ENCODE assay signal across 16 mouse cellular contexts in genomic region chr12:16190706-16191105, GRCm38 (mm10).
DNase-seq lines count a peak whose midpoint lies in the region; TF ChIP-seq lines count a peak whose summit lies in the region.
"Had no signal": no experiment of that assay in that cellular context is flagged by ENCODE, and none has a peak within 500 bp of the region (broad histone marks: within the 10 kb centered on the region; RNA-seq: fewer than 3 reads in every experiment).

No protein-coding gene starts in this region.

- TF ChIP-seq CTCF in gastrocnemius, adult 2 months (IDR thresholded peaks at IDR 0.05): no peak
- no peak for TF ChIP-seq CTCF in layer of hippocampus, adult 2 months (conservative IDR thresholded peaks at IDR 0.05)

- peak; percentile 67 for DNase-seq in gastrocnemius, adult 2 months
- no peak for DNase-seq in gastrocnemius, postnatal 4 days (ENCODE audit: low spot score in 2 of 2)
- DNase-seq in layer of hippocampus, adult 2 months (ENCODE audit: low spot score in 2 of 2): no peak
- no peak for DNase-seq in layer of hippocampus, postnatal 36 days
- peak; percentile 30 for DNase-seq in NIH3T3 (ENCODE audit: low read depth)
- peak; percentile 39 for DNase-seq in thymus, postnatal 14 days
- no peak for DNase-seq in right cerebral cortex, adult 18-20 months
- DNase-seq: cerebellum, adult 11 months; cerebellum, postnatal 36 days; kidney, adult 11 months; kidney, postnatal 25 days; liver, embryonic 13.5 days had no signal

- intact Hi-C loops in gastrocnemius, adult 2 months (cut with DNase I): no loop called here

- no peak overlapping the region for H3K4me3 ChIP-seq in gastrocnemius, adult 2 months
- H3K4me3 ChIP-seq in layer of hippocampus, adult 2 months: no peak overlapping the region
- H3K4me3 ChIP-seq: embryonic facial prominence, embryonic 12.5 days; hindbrain, embryonic 13.5 days; liver, embryonic 13.5 days; megakaryocyte, embryonic 14.5 days; neural tube, embryonic 15.5 days had no signal

- peak overlapping the region; percentile 77 for H3K27ac ChIP-seq in gastrocnemius, adult 2 months
- 0 out of 2 replicates have a peak overlapping the region, but pooled peaks have one; percentile 18 for H3K27ac ChIP-seq in layer of hippocampus, adult 2 months
- H3K27ac ChIP-seq: embryonic facial prominence, embryonic 12.5 days; hindbrain, embryonic 13.5 days; liver, embryonic 13.5 days; neural tube, embryonic 15.5 days had no signal

Comparison
In these comparisons a context has a peak if more than half of its experiments do, and no peak if none do; other contexts are left out.
1. DNase-seq: peak in gastrocnemius, adult 2 months (single experiment), NIH3T3 (single experiment) and thymus, postnatal 14 days (single experiment); none in gastrocnemius, postnatal 4 days (0 of 2), layer of hippocampus, adult 2 months (0 of 2), layer of hippocampus, postnatal 36 days (0 of 2) and right cerebral cortex, adult 18-20 months (single experiment).